Mouse (Mus musculus) urinary bladder, postnatal 14 days (tissue): ENCODE data around the gene Olfr1426.
"Not testable (repeated sequence)": the region's sequence is repeated elsewhere in the genome, so short reads cannot be mapped to it uniquely, and the experiment has no call there.

Source experiments
- DNase-seq: peaks from one replicate; pipeline ENCODE4 v3.0.0; 2021; ENCODE audit warnings: low spot score

The Olfr1426 gene

DNA sequence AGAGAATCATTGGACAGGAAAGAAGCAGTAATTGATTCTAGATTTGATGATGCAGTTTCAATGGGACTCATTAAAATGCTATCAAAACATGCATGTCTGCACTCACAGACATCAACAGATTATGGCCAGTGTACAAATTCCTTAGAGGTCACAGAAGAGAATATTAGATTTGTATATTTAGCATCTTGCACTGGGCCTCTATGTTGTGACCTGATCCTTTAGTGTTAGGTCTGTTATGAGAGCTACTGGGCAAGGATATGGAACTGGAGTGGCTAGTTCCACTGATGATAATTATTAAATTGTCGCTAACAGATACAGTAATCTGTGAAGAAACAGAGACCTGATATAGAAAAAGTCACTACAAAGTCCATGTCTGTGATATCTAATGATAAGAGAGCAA, at the start of gene Olfr1426:
Gene Olfr1426, minus strand, starts transcription at position 101 of the 400 bp plus-strand sequence.
- DNase-seq: no peak

DNA sequence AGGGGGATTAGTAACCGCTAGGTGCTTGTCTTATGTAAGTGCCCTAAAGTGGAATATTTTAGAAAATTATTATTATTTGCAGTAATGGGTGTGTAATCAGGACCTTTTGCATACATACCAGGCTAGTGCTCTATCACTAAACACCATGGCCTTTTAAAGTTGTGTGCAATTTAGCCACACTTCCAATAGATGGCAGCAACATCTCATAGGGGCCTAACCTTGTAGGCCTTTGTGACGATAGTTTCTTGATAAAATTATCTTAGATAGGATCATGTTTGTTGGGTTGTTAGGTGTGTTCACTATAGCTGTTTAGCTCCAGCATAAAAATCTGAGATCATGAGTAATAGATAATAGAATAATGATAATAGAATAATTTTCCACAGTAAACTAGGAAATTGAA, 42.5 kb upstream of the Olfr1426 start:
- DNase-seq: peak; percentile 4

DNA sequence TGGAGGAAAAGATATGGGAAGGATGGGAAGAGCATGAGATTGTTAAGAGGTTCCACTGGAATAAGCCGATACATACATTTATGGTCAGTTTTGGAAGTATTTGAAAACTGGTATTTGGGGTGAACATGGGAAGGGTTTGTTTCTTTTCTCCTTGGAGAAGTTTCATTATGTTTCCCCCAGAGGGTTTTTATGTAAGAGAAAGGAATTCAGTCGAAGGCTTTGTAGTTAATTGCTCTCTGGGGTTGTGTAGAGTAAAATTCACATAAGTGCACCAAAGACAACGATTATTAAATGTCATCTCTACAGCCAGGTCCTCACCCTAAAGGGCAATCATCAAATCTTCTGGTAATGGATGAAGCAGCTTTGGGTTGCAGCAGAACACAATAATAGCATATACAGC, 31.3 kb upstream of the Olfr1426 start, which contains the start of gene Olfr76:
Gene Olfr76, minus strand, starts transcription at position 101 of the 400 bp plus-strand sequence.
- DNase-seq: no peak

GRCm38 (mm10) chr19:12116464-12116863, 24.7 kb upstream of the Olfr1426 start:
- DNase-seq: no peak

GRCm38 (mm10) chr19:12115797-12116196, 24.0 kb upstream of the Olfr1426 start, which contains the start of gene Olfr1428:
Gene Olfr1428 (minus strand): TSS chr19:12115897.
- DNase-seq: no peak

DNA sequence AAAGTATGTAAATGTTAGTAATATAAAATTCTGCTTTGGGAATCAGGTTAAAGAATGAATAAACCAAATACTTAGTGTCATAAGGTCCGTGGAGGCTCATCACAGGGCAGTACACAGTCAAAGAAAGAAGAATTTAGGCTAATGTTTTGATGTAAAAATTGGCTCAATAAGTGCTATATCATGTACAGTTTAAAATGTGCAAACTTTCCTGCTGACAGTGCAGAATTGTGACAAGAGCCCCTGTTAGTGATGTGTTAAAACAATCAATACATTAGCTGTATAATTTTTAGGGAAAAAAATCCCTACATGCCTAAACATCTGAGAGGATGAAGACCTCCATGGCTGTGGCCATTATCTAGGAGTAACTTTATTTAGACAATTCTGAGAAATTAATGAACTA, 22.0 kb upstream of the Olfr1426 start:
- DNase-seq: no peak

DNA sequence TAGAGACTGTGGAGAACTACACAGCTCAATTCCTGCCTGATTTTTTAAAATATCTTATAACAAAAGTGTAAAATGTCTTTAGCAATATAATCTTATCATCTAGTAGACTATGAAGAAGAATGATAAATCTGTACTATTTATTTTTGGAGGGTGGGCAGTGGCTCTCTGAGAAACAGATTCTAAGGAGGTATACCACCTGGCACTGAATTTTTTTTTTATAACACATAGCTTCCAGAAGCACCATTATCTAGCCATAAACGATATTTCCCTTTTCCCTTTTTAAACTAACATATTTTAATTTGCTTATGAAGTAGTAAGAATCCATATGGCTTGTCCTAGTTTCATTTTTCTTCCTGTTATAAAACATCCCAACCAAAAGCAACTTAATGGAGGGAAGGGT, 12.7 kb upstream of the Olfr1426 start:
- DNase-seq: no peak

GRCm38 (mm10) chr19:12103234-12103633, 11.4 kb upstream of the Olfr1426 start, which contains the start of gene Olfr1427:
Gene Olfr1427 (minus strand): TSS chr19:12103334.
- DNase-seq: no peak

GRCm38 (mm10) chr19:12077631-12078030, 14.2 kb downstream of the Olfr1426 start, which contains the start of gene Olfr1425:
Gene Olfr1425 (minus strand): TSS chr19:12077731.
- not testable (repeated sequence) for DNase-seq

DNA sequence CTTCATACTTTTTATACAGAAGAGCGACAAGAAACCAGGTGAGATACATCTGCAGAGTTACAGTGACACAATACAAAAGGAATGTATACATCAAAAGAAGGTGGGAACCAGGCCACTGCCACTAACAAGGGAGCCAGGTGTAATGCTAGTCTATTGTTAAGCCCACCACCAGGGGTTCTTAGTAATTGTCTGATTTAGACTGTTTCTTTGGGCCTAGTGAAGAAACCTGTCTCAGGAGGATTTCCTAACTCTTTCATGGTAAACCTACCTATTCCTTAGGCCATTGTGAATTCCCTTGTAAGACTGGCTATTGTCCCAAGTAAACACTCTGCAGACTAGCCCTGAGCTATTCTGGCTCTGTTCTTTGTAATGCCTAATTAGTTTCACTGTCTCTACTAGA, 22.3 kb downstream of the Olfr1426 start:
- not testable (repeated sequence) for DNase-seq

- DNase-seq: not testable (repeated sequence)
Measured at GRCm38 (mm10) chr19:12067806-12068205, 24.0 kb downstream of the Olfr1426 start.

- DNase-seq: not testable (repeated sequence)
Measured at GRCm38 (mm10) chr19:12062582-12062981, 29.2 kb downstream of the Olfr1426 start, which contains the start of gene Olfr1424. Gene Olfr1424 (minus strand): TSS chr19:12062682.

DNA sequence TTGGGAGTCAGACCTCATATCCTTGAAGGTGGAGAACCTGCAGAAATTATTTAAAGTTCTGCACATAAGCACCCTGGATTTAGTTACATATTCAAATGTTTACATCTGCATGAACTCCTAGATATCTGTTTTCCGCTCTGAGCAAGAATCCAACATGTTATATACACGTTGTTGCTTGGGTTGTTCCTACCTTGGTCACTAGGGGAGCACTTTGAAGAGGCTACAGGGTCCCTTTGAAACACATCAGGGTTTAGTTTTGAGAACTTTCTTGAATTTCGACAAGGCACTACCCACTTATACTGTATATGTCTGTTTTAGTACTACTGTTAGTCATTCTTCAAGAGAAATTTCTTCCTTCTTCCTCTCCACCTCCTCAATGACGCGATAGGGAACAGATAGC, 48.6 kb downstream of the Olfr1426 start:
- no peak for DNase-seq

DNA sequence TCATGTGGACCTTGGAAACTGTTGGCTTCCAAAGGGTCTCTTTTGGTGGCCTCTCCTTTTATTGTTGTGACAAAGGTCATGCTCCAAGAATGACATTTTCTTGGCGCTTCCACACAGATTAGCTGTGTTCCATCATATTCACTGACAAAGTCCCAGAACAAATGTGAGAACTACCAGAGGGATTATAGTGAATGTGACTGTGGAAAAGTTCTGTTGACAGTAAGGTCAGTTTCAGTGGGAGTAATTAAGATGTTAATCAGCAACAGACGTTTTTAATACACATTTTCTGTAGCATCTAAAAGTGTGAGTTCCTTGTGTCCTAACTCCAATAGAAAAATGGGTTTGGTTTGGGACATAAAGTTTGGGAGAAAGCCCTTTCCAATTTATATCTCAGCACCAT, 50.6 kb downstream of the Olfr1426 start, which contains the start of gene Olfr1423:
Gene Olfr1423, minus strand, starts transcription at position 101 of the 400 bp plus-strand sequence.
- DNase-seq: no peak

DNA sequence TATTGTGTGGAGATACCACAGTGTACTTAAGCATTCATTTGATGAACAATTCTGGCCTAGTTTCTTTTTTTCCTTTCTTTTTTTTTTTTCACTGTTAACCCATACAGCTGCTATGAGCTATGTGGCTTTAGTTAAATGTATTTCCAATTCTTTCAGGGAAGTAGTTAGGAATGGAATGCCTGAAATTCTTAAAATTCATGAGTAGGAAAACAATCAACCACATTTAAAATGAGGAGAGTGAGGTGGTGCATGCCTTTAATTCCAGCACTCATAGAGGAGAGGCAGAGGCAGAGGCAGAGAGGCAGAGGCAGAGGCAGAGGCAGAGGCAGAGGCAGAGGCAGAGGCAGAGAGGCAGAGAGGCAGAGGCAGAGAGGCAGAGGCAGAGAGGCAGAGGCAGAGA, 54.1 kb downstream of the Olfr1426 start:
- no peak for DNase-seq
